Mouse (Mus musculus): ENCODE measurements around the gene Coro2a.
"Not testable (repeated sequence)": the region's sequence is repeated elsewhere in the genome, so short reads cannot be mapped to it uniquely, and the experiment has no call there.

The Coro2a gene

DNA sequence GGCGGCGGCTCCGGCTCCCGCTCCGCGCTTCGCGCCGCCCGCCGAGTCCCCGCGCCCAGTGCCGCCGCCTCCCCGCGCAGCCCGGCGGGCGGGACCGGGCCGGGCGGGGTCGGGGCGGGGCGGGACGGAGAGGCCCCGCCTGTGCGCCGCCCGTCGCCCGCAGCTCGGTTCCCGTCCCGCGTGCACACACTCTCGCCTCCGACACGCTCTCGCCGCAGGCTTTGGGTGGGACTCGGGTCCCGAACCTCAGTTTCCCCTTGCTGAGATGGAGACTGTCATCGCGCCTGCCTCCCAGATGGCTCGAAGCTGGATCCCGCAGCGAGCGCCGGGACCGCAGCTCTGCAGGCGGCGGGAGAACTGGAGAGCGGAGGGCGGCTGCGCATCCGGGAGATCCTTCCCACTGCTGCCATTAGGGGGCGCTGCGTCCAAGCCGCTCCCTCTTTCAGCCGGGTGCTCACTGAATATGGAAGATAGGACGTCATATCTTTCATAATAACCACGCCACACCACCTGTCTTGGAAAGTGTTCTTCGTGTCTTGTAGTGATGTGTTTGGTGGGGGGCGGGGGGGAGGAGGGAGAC is at the start of gene Coro2a:
Coro2a (minus strand) TSS at position 359 of the 580 bp plus-strand sequence.
- peak; percentile 93 for DNase-seq

GRCm38 (mm10) chr4:46650086-46650753 is 48.2 kb upstream of the Coro2a start, which contains the start of gene Tbc1d2:
Gene Tbc1d2, minus strand, starts transcription at chr4:46650209.
- peak; percentile 94 for DNase-seq

DNA sequence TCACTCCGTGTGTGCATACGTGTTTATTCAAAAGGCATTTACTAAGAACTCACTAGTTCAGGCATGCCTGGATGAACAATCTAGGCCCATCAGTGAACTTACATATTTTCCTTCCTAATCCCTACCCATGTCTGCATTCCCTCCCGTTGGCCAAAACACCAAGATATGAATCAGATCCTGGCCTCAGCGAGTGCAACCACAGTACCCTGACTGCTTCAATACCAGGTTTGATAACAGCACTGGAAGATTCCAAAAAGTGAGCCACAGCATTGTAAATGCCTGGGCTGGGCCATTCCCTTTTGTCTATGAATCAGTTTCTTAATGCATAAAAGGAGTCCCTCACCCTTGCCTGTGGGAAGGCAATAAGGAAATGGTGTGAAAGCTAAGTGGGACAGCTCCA is 47.2 kb upstream of the Coro2a start:
- no peak for DNase-seq

DNA sequence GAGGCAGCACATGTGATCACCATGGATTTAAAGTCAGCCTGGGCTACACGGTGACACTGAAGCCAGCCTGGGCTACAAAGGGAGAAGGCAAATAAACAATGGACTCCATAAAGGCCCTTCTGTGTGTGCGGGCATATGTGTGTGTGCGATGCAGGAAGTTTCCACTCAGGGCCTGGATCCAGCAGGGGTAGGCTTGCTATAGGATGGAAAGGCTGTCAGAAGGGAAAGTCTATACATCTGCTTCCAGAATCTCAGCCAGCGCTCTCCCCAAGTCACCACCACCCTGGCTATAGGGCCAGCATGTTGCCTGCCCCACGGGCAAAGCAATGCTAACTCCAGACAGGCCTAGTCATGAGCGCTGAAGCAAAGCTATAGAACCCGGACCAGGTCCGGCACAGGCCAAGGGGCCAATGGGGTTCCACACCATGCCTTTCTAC is 41.7 kb upstream of the Coro2a start:
- no peak for DNase-seq

- DNase-seq: no peak
Observed at GRCm38 (mm10) chr4:46642924-46643675, 41.1 kb upstream of the Coro2a start.

DNA sequence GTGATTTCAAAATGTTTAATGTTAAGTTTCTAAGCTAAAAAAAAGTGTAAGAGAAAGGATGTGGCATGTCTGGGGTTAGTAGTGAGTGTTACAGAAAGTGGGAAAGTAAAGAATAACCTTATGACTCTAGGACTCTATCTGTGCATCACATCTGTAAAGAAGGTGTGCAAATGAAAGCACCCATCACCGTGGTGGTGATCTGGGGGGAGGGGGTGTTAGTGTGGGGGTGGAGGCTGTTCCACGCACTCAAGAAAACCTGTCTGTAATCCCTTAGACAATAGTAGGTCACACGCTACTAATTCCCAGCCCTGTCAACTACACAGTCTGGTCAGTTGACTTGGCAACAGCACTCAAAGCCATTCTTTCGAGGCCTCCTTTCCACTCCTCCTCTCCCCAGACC is 39.3 kb upstream of the Coro2a start:
- DNase-seq: no peak

GRCm38 (mm10) chr4:46639866-46640265 is 37.9 kb upstream of the Coro2a start:
- no peak for DNase-seq

DNA sequence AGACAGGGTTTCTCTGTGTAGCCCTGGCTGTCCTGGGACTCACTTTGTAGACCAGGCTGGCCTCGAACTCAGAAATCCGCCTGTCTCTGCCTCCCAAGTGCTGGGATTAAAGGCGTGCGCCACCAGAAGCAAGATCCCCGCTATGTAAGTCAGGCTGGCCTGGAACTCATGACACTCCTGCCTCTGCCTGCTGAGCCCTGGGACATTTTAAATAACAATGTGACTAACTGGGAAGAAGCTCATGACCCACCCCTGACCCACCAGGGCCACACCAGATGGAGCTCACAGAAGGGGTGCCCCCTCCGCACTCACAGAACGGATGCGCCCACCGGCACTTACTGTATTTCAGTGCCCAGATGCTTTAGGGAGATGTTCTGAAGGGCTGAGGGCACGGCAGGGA is 35.2 kb upstream of the Coro2a start:
- DNase-seq: not testable (repeated sequence)

DNA sequence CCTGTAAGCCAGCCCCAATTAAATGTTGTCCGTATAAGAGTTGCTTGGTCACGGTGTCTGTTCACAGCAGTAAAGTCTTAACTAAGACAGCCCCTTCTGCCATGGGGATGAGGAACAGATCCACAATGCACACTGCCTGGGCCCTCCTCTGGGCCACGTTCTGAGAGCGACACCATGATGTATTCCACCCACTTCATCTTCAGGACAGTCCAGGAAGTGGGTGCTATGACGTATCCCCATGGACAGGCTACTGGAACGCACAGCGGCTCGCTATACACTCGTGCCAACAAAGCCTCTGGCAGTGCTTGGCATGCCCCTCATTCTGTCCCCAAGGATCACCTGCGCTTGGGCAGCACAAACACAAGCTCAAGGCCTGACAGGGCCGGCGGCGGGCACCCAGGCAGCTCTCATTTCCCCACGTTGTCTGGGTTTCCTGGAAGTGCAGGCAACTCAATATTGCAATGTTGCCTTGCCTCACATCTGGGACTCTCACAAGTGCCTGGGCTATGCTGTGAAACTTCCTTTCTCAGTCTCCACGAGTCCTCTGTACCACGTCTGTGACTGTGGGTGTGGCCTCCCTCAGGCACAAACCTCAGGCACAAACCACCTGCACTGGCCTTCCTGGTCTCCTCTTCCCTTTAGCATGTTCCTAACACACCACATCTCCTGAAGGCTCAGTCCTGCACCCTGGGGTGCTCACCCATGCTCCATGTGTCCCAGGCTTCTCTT is 33.9 kb upstream of the Coro2a start:
- no peak for DNase-seq

GRCm38 (mm10) chr4:46634881-46635280 is 32.9 kb upstream of the Coro2a start:
- no peak for DNase-seq

DNA sequence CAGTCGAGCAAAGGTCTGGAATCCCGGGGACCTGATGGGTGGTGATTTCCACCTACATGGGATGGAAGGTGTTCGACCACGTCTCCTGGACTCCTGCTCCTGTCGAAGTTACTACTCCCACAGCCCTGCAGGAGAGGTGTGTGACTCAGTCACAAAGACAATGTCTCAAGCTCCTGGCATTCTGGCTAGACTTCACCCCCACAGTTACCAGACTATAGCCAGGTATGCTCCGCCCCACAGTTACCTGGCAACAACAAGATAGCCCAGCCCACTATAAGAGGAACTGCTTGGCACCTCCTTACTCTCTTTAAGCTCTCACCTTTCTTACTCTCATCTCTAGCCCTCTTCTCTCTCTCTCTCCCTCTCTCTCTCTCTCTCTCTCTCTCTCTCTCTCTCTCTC is 31.6 kb upstream of the Coro2a start:
- not testable (repeated sequence) for DNase-seq

DNA sequence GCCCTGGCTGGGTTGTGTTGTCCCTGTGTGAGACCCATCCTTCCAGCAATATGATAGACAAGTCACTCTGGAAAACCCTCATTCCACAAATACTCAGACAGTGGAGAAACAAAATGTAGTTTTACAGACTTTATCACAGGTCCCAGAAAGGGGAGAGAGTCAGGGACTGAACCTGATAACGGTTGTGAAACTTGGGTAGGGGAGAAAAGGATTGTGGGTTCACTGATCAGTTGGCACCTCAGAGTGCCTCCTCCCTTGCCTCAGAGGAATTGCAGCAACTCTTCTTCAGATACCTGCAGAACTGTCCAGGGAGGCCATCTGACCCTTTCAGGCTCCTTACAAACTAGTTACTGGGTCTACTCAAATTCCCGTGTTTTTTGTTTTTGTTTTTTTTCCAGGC is 30.5 kb upstream of the Coro2a start:
- no peak for DNase-seq

DNA sequence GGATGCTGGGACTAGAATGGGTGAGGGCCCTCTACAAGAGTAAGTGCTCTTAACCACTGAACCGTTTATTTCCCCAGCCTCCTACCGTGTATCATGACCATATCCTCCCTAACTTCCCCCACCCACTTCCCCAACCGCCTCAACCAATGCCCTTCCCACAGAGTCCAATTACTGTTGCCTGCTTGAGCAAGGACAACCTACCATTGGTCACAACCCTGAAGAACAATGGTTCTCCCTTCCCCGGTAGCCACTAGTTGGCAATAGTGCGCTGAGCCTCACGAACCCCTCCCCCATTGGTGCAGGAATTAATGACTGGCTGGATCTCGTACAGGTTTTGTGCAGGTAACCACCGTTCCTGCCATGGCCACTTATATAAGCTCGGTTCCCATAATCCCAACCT is 28.4 kb upstream of the Coro2a start:
- no peak for DNase-seq

DNA sequence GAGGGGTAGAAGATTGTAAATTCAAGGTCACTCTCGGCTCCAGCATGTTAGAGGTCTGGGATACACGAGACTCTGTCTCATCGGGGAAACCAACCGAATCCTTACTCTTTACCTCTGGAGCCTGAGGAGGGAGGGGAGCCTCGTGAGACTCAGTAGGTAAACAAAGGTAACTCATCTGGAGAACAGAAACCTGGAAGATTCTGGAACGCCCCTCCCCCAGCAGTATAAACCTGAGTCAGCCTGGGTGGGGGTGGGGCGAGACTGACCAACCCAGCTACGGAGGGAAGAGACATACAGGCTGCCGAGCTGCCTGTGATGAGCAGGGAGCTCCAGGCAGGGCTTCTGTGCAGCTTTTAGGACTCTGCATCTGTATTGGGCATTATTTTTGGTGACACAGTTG is 26.9 kb upstream of the Coro2a start:
- DNase-seq: no peak

GRCm38 (mm10) chr4:46628081-46628480 is 26.1 kb upstream of the Coro2a start:
- DNase-seq: no peak

DNA sequence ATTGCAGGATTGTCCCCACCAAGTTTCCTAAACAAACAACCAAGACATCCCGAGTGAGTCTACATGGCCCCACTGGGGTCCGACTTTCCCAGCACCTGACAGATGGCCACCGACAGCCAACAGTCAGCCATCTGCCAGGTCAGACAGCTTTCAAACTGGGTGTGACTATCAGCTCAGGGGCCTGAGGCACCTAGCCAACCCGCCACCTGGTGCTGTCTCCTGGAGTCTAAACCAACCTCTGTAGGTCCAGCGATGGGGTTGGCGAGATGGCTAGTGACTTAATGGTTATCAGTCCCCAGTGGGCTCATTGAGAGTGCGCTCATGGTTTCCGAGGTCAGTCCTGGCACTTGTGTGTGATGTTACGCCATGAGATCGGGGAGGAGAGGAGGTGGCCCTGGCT is 23.1 kb upstream of the Coro2a start:
- DNase-seq: peak; percentile 87

- DNase-seq: no peak
Observed at GRCm38 (mm10) chr4:46623007-46623406, 21.0 kb upstream of the Coro2a start.

DNA sequence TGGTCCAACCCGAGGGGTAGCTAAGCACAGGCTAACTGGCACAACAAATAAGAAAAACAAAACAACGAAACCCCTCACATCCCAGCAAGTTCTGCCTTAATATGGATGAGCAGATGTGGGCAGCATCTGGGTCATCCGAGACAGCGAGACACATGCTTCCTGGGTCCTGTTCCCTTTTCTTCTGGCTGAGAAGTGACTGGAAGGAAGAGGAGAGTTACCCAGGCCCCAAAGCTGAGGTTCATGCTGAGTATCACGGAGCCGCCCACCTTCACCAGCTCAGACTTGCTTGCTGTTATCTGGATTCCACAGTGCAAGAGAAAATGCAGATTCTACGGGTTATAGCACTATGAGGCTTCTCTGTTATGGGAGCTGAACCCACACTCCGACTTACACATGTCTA is 18.9 kb upstream of the Coro2a start:
- no peak for DNase-seq

- no peak for DNase-seq
Observed at GRCm38 (mm10) chr4:46620330-46620729, 18.3 kb upstream of the Coro2a start.

DNA sequence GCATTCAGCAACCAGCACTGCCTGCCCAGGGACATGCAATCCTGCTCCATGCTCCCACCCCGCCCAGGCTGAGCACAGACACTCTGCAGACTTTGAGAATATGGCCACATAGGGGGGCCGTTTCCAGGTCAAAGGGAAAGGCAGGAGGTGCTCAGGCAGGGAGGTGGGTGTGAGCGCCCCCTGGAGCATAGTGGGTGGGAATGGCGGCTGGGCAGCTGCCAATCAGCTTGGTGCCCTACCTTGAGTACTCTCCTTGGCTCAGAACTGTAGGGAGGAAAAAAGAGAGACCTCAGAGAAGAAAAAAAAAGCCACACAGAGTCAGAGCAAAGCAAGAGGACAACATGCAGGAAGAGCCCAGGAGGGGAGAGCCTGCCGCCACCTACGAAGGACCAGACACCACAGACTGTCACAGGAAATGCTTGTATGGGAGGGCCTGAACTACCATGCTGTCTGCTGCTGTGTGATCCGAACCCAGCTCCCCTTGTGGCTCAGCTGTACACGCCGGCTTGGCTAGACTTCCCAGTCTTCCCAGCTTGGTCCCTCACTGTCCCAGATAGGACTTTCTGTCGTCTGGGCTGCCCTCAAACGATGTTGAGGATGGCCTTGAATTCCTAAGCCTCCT is 16.3 kb upstream of the Coro2a start:
- DNase-seq: no peak

GRCm38 (mm10) chr4:46617408-46617807 is 15.4 kb upstream of the Coro2a start:
- DNase-seq: no peak

DNA sequence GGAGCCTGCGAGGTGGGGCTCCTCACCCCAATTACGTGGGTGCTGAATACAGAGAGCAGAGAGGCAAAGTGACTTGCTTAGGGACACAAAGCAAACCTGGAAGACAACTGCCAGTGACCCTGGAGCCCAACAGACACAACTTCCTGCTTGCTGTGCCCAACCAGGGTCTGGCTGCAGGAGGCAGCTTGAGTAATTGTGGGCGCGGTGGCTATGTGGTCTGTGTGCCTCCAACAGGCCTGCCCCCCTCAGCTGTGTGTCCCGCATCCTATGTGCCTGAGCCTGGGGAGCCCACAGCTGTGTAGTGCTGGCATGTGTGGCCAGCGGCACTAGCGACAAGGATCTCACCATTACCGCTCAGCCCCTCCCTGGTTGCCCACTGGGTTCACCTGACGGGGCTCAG is 12.6 kb upstream of the Coro2a start:
- no peak for DNase-seq

DNA sequence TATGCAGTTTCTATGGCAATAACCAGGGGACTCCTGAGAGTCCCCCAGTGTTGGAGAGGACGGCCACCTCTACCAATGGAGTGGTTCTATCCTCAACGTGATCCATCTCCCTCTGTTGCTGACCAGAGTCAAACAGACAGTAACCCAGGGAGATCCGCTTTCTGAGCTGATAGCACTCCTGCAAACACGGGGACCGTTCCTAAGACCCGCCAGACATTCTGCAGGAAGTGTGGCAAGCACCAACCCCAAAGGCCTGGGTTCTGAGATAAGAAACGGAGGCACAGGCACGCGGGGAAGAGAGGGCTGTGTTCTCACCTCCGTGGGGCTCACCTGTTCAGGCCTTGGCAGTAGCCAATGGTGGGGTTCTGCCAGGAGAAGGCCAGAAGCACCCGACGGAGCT is 11.6 kb upstream of the Coro2a start:
- no peak for DNase-seq
